Mouse (Mus musculus): ENCODE results near the gene Fgfr2. TPM values are rescaled to one million over a fixed set of nuclear protein-coding genes. Genes with fewer than 3 reads are reported as not detected.
A peak's percentile ranks its signal among the peaks of the same experiment; 100 is the strongest.

The Fgfr2 gene
- total RNA-seq, 2 experiments from 2014 or later = 1.5 to 1.7 TPM

- intact Hi-C loops (cut with DNase I) = no loop called here
- DNase-seq = peak in 1 of 2 experiments; percentile 31
Observed at GRCm38 (mm10) chr7:133015416-133016070, 107.6 kb downstream of the Fgfr2 start.

GRCm38 (mm10) chr7:133014631-133015030 is 108.5 kb downstream of the Fgfr2 start:
- DNase-seq = no peak
- intact Hi-C loops (cut with DNase I) = no loop called here

DNA sequence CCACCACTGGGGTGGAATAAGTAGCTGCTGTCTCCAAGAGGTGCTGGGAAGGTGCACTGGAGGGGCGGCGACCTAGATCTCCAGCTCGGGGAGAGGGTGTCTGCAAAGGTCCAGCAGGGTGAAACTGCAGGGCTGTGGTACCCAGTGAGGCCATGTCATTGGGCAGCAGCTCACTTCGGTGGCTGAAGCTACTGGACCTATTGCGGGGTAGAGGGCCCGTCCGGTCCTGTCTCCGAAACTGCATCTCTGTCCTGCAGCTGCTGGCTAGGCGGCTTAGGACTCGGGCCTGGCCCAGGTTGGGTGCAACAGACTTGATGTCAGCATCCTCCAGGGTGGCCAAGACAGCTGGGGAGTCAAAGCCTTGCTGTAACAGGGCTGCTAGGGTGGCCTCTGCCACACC is 109.2 kb downstream of the Fgfr2 start:
- intact Hi-C loops (cut with DNase I) = no loop called here
- DNase-seq = no peak

- intact Hi-C loops (cut with DNase I) = no loop called here
- DNase-seq = no peak
Observed at GRCm38 (mm10) chr7:133012637-133013366, 110.3 kb downstream of the Fgfr2 start.

GRCm38 (mm10) chr7:133011611-133012010 is 111.5 kb downstream of the Fgfr2 start:
- DNase-seq = no peak
- intact Hi-C loops (cut with DNase I) = no loop called here

- DNase-seq = no peak
- intact Hi-C loops (cut with DNase I) = no loop called here
Observed at GRCm38 (mm10) chr7:133011191-133011590, 112.0 kb downstream of the Fgfr2 start.

DNA sequence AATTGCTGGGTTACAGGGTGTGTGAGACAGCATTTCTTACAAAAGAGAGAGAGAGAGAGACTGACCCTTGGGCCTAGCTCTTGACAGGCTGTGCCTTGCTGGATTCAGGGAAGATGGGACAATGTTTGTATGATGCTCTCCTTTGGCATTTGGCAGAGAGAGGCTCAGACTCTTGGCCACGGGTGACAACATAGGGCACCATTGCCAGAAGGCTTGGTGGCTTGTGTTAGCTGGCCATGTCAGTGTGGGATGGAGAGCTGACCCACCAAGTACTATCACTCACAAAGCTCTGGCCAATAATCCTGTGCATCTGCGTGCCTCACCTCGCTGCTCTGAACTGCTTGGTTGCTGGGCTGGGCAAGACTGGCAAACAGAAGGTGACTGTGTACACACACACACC is 112.7 kb downstream of the Fgfr2 start:
- no peak for DNase-seq
- intact Hi-C loops (cut with DNase I) = no loop called here

GRCm38 (mm10) chr7:133009676-133010075 is 113.5 kb downstream of the Fgfr2 start:
- no peak for DNase-seq
- intact Hi-C loops (cut with DNase I) = no loop called here

DNA sequence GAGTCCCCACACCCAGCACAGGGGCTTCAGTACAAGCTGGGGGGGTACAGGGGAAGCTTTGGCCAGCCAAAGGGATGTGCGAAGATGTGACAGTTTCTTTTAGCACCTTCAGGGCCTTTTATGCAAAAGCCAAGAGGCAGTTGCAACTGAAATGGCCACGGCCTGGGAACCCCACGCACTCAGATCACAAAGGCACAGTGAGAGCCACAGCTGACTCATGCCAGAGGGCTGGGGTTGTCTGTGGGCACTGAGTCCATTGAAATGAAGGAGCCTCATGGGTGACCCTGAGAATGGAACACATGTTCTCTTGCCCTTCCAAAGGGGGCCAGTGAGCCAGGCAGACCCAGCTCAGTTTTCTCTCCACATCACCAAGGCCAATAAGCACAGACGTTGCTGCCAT is 114.5 kb downstream of the Fgfr2 start:
- intact Hi-C loops (cut with DNase I) = no loop called here
- no peak for DNase-seq

- peak; percentile 33 to 35 for DNase-seq
- intact Hi-C loops (cut with DNase I) = no loop called here
Observed at GRCm38 (mm10) chr7:133007343-133007742, 115.8 kb downstream of the Fgfr2 start.

GRCm38 (mm10) chr7:133005772-133006171 is 117.4 kb downstream of the Fgfr2 start:
- intact Hi-C loops (cut with DNase I) = no loop called here
- DNase-seq = no peak

GRCm38 (mm10) chr7:133003421-133003820 is 119.7 kb downstream of the Fgfr2 start:
- intact Hi-C loops (cut with DNase I) = loop anchor here (2.0 to 5.0 kb wide), 4 partner anchors 71 to 347 kb away; partner anchors contain the start of genes Fam53b and Zranb1

DNA sequence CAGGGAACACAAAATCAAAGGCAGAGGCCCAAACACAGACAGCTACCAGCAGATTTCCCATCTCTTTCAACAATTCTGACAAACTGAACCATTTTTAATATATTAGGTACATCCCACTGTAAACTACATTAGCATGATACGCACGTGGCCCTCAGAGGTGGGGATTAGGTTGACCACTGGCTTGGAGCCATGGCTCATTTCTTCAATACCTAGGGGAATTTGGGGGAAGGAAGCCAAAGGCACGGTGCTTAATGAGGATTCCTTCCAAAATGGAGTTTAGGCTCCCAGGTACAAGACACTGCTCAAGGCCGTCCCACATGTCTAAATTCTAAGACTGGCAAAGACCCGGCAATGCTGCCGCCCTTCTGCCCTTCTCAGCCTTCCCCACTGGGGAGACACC is 120.9 kb downstream of the Fgfr2 start:
- DNase-seq = no peak
- intact Hi-C loops (cut with DNase I) = loop anchor here (2.0 to 5.0 kb wide), 4 partner anchors 70 to 345 kb away; partner anchors contain the start of genes Fam53b and Zranb1

More at GRCm38 (mm10) chr7:133003421-133003820, 119.7 kb downstream of the Fgfr2 start:
- DNase-seq = peak; percentile 81 to 83

DNA sequence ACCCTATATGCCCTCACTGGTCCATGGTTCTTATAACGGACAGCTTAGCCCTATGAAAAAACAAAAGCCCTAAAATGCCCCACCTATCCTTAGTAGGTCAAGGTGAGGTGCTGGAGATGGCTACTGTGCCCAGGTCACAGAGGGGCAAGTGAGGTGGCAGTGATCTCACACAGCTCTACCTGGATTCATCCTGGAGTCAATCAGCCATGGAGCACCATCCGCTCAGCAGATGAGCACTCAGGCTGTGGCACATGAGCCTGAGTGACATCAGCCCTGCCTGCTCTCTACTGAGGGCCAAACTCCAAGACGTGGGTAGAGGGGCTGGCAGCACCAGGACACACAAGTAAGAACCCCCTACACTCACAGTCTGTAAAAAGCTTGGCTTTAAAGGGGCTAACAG is 121.8 kb downstream of the Fgfr2 start:
- no peak for DNase-seq
- intact Hi-C loops (cut with DNase I) = loop anchor here (5.0 kb wide), 3 partner anchors 69 to 189 kb away; partner anchors contain the start of genes Fam53b and Zranb1

DNA sequence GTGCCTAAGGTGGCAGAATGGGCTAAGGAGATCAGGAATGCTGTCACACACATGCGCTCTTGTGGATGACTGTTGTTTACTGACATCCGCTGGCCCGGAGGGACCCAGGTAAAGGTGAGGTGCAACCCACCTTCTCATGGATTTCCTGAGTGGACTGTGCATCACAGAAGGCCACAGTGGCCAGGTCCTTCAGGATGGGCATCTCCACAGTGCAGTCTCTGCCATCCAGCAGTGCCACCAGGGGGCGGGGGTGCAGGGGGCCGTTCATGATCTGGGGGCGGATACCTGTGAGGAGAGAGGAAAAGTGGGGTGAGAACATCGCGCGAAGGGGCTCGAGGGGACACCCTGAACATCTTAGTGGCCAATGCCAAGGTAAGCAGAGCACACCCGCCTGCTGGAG is 124.1 kb downstream of the Fgfr2 start:
- DNase-seq = no peak
- intact Hi-C loops (cut with DNase I) = no loop called here

- intact Hi-C loops (cut with DNase I) = no loop called here
- no peak for DNase-seq
Observed at GRCm38 (mm10) chr7:132998639-132999038, 124.5 kb downstream of the Fgfr2 start.

DNA sequence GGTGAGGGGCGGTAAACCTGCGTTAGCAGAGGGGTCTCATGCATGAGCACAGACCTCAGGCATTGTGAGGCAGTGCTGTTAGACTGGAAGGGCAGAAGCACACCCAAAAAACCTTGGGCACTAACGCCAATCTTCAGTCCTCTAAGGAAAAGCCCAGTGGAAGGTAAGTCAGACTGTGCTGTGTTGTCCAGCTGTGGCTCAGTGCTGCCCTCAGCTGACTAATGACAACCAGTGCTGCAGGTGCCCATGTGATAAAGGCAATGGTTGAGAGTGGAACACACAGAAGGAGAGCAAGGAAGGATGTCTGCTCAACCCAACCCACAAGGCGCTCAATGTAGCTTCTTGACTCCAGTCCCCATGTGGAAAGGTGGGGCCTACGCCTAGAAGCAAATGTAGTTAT is 126.8 kb downstream of the Fgfr2 start:
- intact Hi-C loops (cut with DNase I) = no loop called here
- no peak for DNase-seq

- DNase-seq = peak in 1 of 2 experiments; percentile 1
- intact Hi-C loops (cut with DNase I) = loop anchor here (5.0 kb wide), 1 partner anchor 127 kb away; no protein-coding TSS in a partner anchor
Observed at GRCm38 (mm10) chr7:132994628-132995191, 128.4 kb downstream of the Fgfr2 start.

DNA sequence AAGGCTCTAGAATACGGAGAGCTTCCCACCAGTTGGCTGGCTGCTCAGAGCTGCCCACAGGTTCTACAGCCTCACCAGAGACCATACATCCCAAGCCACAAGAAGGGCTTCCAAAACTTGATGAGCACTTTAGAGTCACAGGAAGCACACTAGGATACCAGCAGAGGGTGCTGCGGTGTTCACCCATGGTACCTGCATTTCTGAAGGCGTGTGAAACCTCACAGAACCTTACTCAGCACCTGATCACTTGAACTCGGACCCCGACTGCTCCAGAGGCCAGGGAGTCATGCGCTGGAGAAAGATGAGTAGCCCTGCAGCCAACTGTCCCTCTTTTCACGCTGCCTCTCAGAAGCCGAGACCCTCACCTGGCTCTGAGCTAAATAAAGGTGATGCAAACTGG is 129.0 kb downstream of the Fgfr2 start:
- DNase-seq = peak in 1 of 2 experiments; percentile 1
- intact Hi-C loops (cut with DNase I) = loop anchor here (5.0 kb wide), 1 partner anchor 127 kb away; no protein-coding TSS in a partner anchor

DNA sequence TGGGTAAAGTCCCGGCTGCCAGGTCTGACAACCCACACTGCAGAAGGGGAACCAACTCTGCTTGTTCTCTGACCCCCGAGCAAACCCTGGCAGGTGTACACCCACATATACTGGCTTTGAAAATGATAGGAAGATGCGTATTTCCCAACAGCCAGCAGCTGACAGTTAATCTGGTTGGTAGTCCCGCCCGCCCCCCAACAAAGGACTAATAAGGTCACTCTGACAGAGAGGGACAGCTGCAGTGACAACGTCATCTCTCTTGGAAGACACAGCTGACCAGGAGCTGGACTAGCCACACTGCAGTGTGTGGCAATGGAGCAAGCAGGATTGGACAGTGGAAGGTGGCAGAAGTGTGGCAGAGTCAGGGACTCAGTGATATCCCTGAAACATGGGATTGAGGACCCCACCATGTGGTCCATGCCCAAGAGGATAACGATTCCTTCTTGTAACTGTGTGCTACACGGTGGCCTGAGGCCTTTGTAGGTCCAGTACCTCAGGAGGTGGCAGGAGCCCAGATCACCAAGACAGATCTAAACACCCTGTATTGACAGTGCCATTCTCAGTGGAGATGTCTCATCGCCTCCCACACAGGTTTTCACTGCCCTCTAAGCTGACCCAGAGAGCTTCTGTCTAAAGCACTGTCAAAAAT is 130.1 kb downstream of the Fgfr2 start:
- intact Hi-C loops (cut with DNase I) = loop anchor here (5.0 kb wide), 1 partner anchor 126 kb away; no protein-coding TSS in a partner anchor
- DNase-seq = no peak
